Mouse (Mus musculus) neural tube, embryonic 12.5 days (tissue): ENCODE results near the gene Tecr. TPM values are rescaled to one million over a fixed set of nuclear protein-coding genes. Genes with fewer than 3 reads are reported as not detected.

Experiments used
- ATAC-seq: fragments of 200-750 bp; cut with Nextera tagmentation; 2 replicates; pipeline ENCODE4 v1.8.0; 2017; ENCODE audit warnings: low read depth, mild to moderate bottlenecking, moderate TSS enrichment, moderate library complexity; ENCODE audit not compliant: low FRiP score
- H3K27ac ChIP-seq: fragments of 300-500 bp; sonication (generic); 2 replicates; pipeline ENCODE4 v1.5.1; 2016
- H3K27me3 ChIP-seq: fragments of 300-500 bp; sonication (generic); replicated peaks from 2 replicates; pipeline ENCODE4 v1.6.1; 2016; ENCODE audit warnings: mild to moderate bottlenecking
- H3K36me3 ChIP-seq: fragments of 300-500 bp; sonication (generic); 2 replicates; pipeline ENCODE4 v1.6.1; 2016; ENCODE audit warnings: mild to moderate bottlenecking
- H3K4me1 ChIP-seq: fragments of 300-500 bp; sonication (generic); 2 replicates; pipeline ENCODE4 v1.6.1; 2016
- H3K4me2 ChIP-seq: fragments of 300-500 bp; sonication (generic); replicated peaks from 2 replicates; pipeline ENCODE4 v1.6.1; 2016; ENCODE audit warnings: mild to moderate bottlenecking
- H3K4me3 ChIP-seq: fragments of 300-500 bp; sonication (generic); 2 replicates; pipeline ENCODE4 v1.5.1; 2016
- H3K9ac ChIP-seq: fragments of 300-500 bp; sonication (generic); 2 replicates; pipeline ENCODE4 v1.6.1; 2016; ENCODE audit warnings: mild to moderate bottlenecking
- H3K9me3 ChIP-seq: fragments of 300-500 bp; sonication (generic); 2 replicates; pipeline ENCODE4 v1.6.1; 2016; ENCODE audit warnings: mild to moderate bottlenecking
- WGBS: fragments of 180-500 bp; shearing (Covaris S2); methylation state at CpG from one replicate; pipeline ENCODE4 v1.1.7; 2016; 5-methylcytosine and 5-hydroxymethylcytosine counted together
- polyA plus RNA-seq: library from polyadenylated mRNA; unstranded; fragments of >200 nt; fragmentation: Nextera tagmentation; extraction: Ambion mirVana; gene quantifications from 2 replicates; pipeline ENCODE4 v1.2.1, GENCODE M21; 2016

Tecr gene
- polyA plus RNA-seq, 1 experiment from 2014 or later, result 760 TPM

- Histone ChIP-seq H3K9ac (no peak overlapping the region), H3K27ac (no peak overlapping the region), H3K36me3 (no peaks in the 10 kb centered on the region), H3K27me3 (no peaks in the 10 kb centered on the region), H3K4me1 (no peaks in the 10 kb centered on the region), H3K9me3 (peaks cover 6% of the 10 kb centered on the region; the same call in 1 of the 2 replicates), H3K4me3 (no peak overlapping the region), H3K4me2 (no peak overlapping the region)
- 78% methylated on average over 4 of the region's 4 CpGs for WGBS
- ATAC-seq, result no peak
Observed at GRCm38 (mm10) chr8:83638856-83639255, 31.1 kb upstream of the Tecr start.

DNA sequence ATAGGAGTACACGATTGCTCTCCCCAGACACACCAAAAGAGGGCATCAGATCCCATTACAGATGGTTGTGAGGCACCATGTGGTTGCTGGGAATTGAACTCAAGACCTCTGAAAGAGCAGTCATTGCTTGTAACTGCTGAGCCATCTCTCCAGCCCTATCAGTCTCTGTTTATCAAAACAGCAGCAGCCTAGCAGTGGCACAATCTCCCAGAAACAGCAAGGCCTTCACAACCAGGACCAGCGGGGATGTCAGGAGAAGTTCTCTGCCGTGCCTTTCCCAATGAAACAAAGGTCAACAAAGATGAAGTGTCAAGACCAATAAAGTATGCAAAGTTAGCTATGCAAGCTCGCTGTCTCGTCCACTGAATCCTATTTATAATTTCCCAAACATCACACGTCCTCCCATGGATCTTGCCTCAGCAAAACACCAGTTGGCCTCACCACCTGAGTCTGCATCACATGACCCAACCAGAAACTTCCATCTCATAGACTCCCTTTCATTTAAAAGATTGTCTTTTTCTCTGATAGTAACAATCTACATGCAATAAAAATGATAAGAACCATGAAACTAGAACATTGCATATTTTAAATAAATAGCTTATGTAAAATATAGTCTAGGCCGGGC, 24.4 kb upstream of the Tecr start:
- no peaks in the 10 kb centered on the region for H3K27me3 ChIP-seq
- H3K36me3 ChIP-seq, result no peaks in the 10 kb centered on the region
- H3K4me3 ChIP-seq, result no peak overlapping the region
- no peak overlapping the region for H3K27ac ChIP-seq
- no peak for ATAC-seq
- H3K9me3 ChIP-seq, result peaks cover 6% of the 10 kb centered on the region; the same call in 1 of the 2 replicates
- no peak overlapping the region for H3K9ac ChIP-seq
- WGBS, result 91% methylated on average over 7 of the region's 7 CpGs
- no peak overlapping the region for H3K4me2 ChIP-seq
- no peaks in the 10 kb centered on the region for H3K4me1 ChIP-seq

- Histone ChIP-seq H3K27me3 (no peaks in the 10 kb centered on the region), H3K9ac (no peak overlapping the region), H3K36me3 (no peaks in the 10 kb centered on the region), H3K27ac (no peak overlapping the region), H3K4me2 (no peak overlapping the region), H3K4me1 (no peaks in the 10 kb centered on the region), H3K9me3 (no peaks in the 10 kb centered on the region), H3K4me3 (no peak overlapping the region)
- ATAC-seq, result no peak
- WGBS, result 90% methylated on average over 6 of the region's 6 CpGs
Observed at GRCm38 (mm10) chr8:83625676-83626299, 18.0 kb upstream of the Tecr start.

DNA sequence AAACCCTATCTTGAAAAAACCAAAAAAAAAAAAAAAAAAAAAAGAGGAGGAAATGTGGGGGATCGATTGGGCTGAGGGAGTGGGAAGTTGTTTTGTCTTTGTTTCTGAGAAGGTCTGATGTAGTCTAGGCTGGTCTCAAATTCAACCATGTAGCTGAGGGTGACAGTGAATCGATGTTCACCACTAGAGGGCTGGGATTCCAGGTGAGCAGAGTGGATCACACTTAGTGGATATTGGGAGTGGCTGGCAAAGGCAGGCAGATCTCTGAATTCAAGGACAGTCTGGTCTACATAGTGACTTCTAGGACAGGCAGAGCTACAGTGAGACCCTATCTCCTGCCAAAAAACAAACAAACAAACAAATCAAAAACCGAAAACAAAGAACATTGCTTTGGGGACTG, 17.0 kb upstream of the Tecr start:
- no peak overlapping the region for H3K27ac ChIP-seq
- H3K4me1 ChIP-seq, result no peaks in the 10 kb centered on the region
- no peak overlapping the region for H3K4me2 ChIP-seq
- no peak overlapping the region for H3K9ac ChIP-seq
- H3K9me3 ChIP-seq, result no peaks in the 10 kb centered on the region
- H3K36me3 ChIP-seq, result no peaks in the 10 kb centered on the region
- no peak for ATAC-seq
- H3K4me3 ChIP-seq, result no peak overlapping the region
- no peaks in the 10 kb centered on the region for H3K27me3 ChIP-seq
- 47% methylated on average over 3 of the region's 3 CpGs for WGBS

DNA sequence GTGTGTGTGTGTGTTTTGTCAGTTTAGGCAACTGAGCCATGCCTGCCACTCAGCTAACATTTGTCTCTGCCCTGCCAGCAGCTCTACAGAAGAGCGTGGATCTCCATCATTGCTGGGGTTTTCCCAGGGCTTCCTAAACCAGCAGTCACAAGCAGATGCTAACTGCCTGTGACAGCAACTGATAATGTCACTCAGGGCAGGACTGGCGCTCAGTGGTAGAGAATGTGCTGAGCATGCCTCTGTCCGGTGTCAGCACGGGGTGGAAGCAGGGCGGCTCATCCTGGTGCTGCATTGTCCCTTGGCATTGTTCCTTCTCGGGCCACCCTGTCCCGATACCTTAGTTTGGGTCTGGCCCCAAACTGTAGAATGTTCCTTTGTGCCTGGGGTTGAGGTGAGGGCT, 15.8 kb upstream of the Tecr start:
- H3K27me3 ChIP-seq, result no peaks in the 10 kb centered on the region
- H3K4me3 ChIP-seq, result no peak overlapping the region
- no peaks in the 10 kb centered on the region for H3K36me3 ChIP-seq
- no peaks in the 10 kb centered on the region for H3K4me1 ChIP-seq
- H3K9ac ChIP-seq, result no peak overlapping the region
- no peak overlapping the region for H3K4me2 ChIP-seq
- no peak overlapping the region for H3K27ac ChIP-seq
- ATAC-seq, result no peak
- no peaks in the 10 kb centered on the region for H3K9me3 ChIP-seq
- 86% methylated on average over 7 of the region's 7 CpGs for WGBS

GRCm38 (mm10) chr8:83622389-83622989, 14.7 kb upstream of the Tecr start:
- Histone ChIP-seq H3K27me3 (no peaks in the 10 kb centered on the region), H3K9ac (peak overlapping the region; percentile 55), H3K9me3 (no peaks in the 10 kb centered on the region), H3K4me1 (no peaks in the 10 kb centered on the region), H3K4me3 (peak overlapping the region; percentile 32), H3K4me2 (peak overlapping the region; percentile 69), H3K27ac (no peak overlapping the region), H3K36me3 (no peaks in the 10 kb centered on the region)
- peak; percentile 93 for ATAC-seq
- 11% methylated on average over 23 of the region's 23 CpGs for WGBS

DNA sequence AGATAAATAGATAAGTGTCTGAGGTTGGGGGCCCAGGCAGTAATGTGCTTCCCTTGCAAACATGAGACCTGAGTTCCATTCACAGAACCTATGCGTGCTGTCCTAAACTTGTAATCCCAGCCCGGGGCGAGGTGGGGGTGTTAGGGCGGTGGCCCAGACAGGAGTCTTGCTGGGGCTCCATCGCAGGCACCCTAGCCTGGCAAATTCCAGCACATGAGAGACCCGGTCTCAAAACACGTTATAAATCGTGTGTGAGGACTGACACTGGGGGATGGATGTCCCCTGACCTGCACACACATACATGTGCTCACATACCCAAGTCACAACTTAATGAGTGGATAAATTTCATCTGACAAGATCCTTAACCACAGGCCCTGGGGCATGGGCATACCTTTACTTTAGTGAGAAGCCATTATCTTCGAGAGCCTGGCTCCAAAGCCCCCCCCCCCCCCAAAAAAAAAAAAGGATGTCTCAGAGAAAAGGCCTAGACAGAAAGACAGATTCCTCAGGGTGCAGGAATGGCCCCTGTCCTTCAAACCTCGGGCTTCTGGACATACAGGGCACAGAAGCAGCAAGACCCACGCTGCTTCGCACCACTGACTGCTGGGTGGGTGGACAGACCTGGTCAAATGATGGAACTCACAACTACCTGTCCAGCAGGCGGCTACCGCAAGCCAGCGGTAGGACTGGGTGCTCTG, 14.1 kb upstream of the Tecr start:
- peak; percentile 64; the same call in 1 of the 2 replicates for ATAC-seq
- no peaks in the 10 kb centered on the region for H3K27me3 ChIP-seq
- peak overlapping the region; percentile 55 for H3K9ac ChIP-seq
- H3K36me3 ChIP-seq, result no peaks in the 10 kb centered on the region
- H3K27ac ChIP-seq, result no peak overlapping the region
- 55% methylated on average over 15 of the region's 15 CpGs for WGBS
- H3K4me1 ChIP-seq, result no peaks in the 10 kb centered on the region
- H3K4me2 ChIP-seq, result peak overlapping the region; percentile 69
- H3K9me3 ChIP-seq, result no peaks in the 10 kb centered on the region
- H3K4me3 ChIP-seq, result peak overlapping the region; percentile 32

DNA sequence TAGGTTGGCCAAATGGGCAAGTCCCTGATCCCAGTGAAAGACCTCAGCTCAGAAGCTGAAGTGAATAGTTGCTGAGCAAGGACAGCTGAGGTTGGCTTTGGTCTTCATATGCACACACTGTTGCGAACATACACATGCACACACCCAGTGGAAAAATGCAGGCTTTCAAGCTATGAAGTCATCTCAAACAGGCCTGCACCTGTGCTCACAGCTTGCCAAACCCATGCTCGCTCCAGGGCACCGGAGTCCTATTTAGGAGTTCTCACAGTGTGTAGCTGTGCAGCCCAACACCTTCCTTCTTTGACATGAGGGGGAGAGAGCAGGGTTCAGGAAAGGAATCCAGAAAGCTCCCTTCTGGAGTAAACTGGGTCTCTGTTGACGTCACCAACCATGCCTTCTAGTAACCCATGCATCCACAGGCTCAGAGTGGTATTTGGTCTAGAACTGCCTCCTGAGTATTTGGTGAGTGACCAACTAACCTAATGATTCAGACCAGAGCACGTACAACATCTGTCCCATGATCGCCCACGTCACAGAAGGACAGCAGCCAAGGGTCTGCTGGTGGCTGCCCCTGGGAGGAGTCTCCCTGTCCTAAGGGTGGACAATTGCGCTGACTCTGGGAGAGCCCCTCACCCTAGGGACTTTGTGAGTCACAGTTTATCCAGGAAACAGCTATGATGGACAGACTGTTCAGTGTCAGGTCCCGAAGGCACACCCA, 12.0 kb upstream of the Tecr start:
- H3K4me2 ChIP-seq, result no peak overlapping the region
- no peaks in the 10 kb centered on the region for H3K4me1 ChIP-seq
- no peak overlapping the region for H3K4me3 ChIP-seq
- H3K36me3 ChIP-seq, result no peaks in the 10 kb centered on the region
- no peaks in the 10 kb centered on the region for H3K27me3 ChIP-seq
- H3K9ac ChIP-seq, result no peak overlapping the region
- WGBS, result 89% methylated on average over 9 of the region's 9 CpGs
- H3K27ac ChIP-seq, result no peak overlapping the region
- H3K9me3 ChIP-seq, result no peaks in the 10 kb centered on the region
- ATAC-seq, result no peak

DNA sequence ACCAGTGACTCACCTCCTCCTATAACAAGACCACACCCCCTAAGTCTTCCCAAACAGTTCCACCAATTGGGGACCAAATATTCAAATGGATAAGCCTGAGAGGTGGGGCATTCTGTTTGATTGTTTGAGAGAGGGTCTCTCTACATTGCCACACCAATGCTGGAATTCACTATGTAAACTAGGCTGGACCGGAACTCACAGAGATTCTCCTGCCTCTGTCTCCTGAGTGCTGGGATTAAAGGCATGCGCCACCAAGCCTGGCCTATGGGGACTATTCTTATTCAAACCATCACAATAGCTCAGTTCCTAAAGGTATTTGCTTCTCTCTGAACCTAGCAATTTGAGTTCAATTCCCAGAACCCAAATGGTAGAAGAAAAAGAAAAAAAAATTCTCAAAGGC, 10.8 kb upstream of the Tecr start:
- Histone ChIP-seq H3K9me3 (no peaks in the 10 kb centered on the region), H3K4me2 (no peak overlapping the region), H3K9ac (no peak overlapping the region), H3K36me3 (peaks cover 8% of the 10 kb centered on the region; the same call in 1 of the 2 replicates), H3K4me1 (no peaks in the 10 kb centered on the region), H3K4me3 (no peak overlapping the region), H3K27me3 (no peaks in the 10 kb centered on the region), H3K27ac (no peak overlapping the region)
- 93% methylated on average over 2 of the region's 2 CpGs for WGBS
- no peak for ATAC-seq

GRCm38 (mm10) chr8:83617111-83617510, 9.3 kb upstream of the Tecr start:
- no peak for ATAC-seq
- Histone ChIP-seq H3K27me3 (no peaks in the 10 kb centered on the region), H3K4me1 (no peaks in the 10 kb centered on the region), H3K36me3 (peaks cover 19% of the 10 kb centered on the region), H3K4me3 (no peak overlapping the region), H3K9me3 (no peaks in the 10 kb centered on the region), H3K27ac (no peak overlapping the region), H3K9ac (no peak overlapping the region), H3K4me2 (no peak overlapping the region)
- 88% methylated on average over 2 of the region's 2 CpGs for WGBS

DNA sequence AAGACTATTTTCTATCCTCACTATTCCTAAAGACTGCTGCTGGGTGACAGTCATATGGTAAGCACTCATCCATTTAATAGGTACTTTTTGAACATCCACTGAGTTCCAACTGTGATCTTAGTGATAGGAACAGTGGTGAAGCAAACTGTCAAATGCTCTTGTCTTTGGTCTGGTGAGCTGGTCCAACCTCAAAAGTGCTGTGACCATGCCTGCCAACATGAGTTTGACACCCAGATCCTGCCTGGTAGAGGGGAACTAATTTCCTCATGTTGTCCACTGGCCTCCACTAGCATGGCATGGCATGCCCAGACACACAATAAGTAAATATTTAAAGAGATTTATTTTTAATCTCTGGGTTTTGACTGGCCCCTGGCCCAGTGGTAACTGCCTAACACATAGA, 8.9 kb upstream of the Tecr start:
- no peak overlapping the region for H3K27ac ChIP-seq
- H3K4me2 ChIP-seq, result no peak overlapping the region
- ATAC-seq, result no peak
- H3K4me1 ChIP-seq, result no peaks in the 10 kb centered on the region
- peaks cover 24% of the 10 kb centered on the region for H3K36me3 ChIP-seq
- no peaks in the 10 kb centered on the region for H3K9me3 ChIP-seq
- H3K4me3 ChIP-seq, result no peak overlapping the region
- H3K9ac ChIP-seq, result no peak overlapping the region
- H3K27me3 ChIP-seq, result no peaks in the 10 kb centered on the region

GRCm38 (mm10) chr8:83613695-83614094, 5.9 kb upstream of the Tecr start:
- Histone ChIP-seq H3K9ac (no peak overlapping the region), H3K9me3 (no peaks in the 10 kb centered on the region), H3K4me2 (no peak overlapping the region), H3K27ac (no peak overlapping the region), H3K27me3 (no peaks in the 10 kb centered on the region), H3K4me1 (peaks cover 10% of the 10 kb centered on the region), H3K4me3 (no peak overlapping the region), H3K36me3 (peaks cover 44% of the 10 kb centered on the region)
- no peak for ATAC-seq
- WGBS, result 94% methylated on average over 4 of the region's 4 CpGs
